Mouse (Mus musculus) retina, postnatal 1 day (tissue): ENCODE data around the gene Cyp2t4.

Source experiments
- DNase-seq: peaks from one replicate; pipeline ENCODE4 v3.0.0-alpha.2; 2012

Cyp2t4 gene

DNA sequence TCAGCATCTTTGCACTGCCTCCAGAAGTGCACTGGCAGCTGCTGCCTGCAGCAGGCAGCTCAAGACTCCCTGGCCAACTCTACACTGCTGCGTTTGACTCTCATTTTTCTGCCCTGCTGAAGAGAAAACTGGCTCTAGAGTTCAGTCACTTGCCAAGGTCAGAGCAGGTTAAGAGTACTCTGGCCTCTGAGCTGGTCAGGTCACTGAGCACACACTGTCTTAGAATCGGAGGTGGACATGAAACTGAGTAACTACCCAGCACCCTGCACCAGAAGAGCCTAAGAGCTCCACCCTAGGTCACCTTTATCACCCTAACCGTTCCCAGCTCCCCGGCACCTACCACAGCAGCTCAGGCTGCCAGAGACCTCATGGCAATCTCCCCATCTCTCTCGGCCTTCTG lies 32.5 kb downstream of the Cyp2t4 start:
- no peak for DNase-seq

DNA sequence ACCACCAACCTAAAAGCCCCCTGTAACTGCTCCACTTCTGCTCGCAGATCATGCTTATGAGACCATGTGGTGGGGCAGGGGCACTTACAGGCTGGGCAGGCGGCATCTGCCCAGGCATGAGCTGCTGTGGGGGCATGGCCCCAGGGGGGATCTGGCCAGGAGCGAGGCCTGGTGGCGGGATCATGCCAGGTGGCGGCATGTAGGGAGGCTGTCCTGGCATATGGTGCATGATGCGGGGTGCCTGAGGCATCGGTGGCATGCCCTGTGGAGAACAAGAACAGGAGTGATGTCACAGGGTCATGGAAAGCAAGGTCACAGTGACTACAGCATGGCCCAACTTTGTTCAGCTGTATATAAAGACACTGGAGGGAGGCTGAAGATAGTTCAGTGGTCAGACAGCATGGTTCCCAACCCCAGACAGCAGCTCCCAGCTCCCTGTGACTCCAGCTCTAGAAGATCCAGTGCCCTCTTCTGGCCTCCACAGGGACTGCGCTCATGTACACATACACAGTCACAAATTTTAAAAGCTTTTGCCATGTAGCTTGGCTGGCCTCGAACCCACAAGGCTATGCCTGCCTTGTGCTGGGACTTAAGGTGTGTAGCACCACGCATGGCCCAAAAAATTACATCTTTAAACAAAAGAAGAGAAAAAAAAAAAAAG lies 35.9 kb downstream of the Cyp2t4 start:
- DNase-seq: peak; percentile 5

DNA sequence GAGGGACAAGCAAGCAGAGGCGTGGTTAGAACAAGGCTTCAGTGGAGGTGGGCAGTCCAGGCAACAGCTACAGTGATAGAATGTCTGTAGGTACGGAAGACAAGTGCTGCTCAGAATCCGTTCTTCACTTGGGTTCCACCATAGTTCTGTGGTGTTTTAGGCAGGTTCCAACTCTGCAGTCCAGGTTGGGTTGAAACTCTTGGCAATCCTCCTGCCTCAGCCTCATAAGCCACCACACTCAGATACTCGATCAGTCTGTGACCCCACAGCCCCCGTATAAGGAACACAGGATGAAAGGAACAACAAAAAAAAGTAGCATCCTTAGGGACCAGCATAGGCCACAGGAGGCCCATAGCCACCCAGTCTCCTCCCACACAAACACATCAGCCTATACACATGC lies 38.9 kb downstream of the Cyp2t4 start:
- no peak for DNase-seq

DNA sequence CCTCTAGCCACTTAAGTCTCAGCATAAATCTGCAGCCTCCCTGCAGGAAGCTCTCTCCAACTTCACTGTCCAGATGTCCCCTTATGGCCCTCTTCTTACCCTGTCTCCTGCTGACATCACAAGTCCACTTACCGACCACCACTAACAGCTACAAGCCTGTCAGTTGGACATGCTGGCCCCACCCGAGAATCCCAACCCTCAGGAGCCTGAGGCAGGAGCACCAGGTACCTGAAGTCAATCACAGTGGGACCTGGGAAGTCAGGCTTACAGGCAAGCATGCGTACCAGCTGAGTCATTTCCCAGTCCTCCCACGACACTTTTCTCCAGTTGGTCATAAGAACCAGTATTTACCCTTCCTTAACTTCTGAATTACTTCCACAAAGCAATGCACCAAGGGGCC lies 40.2 kb downstream of the Cyp2t4 start:
- DNase-seq: no peak

DNA sequence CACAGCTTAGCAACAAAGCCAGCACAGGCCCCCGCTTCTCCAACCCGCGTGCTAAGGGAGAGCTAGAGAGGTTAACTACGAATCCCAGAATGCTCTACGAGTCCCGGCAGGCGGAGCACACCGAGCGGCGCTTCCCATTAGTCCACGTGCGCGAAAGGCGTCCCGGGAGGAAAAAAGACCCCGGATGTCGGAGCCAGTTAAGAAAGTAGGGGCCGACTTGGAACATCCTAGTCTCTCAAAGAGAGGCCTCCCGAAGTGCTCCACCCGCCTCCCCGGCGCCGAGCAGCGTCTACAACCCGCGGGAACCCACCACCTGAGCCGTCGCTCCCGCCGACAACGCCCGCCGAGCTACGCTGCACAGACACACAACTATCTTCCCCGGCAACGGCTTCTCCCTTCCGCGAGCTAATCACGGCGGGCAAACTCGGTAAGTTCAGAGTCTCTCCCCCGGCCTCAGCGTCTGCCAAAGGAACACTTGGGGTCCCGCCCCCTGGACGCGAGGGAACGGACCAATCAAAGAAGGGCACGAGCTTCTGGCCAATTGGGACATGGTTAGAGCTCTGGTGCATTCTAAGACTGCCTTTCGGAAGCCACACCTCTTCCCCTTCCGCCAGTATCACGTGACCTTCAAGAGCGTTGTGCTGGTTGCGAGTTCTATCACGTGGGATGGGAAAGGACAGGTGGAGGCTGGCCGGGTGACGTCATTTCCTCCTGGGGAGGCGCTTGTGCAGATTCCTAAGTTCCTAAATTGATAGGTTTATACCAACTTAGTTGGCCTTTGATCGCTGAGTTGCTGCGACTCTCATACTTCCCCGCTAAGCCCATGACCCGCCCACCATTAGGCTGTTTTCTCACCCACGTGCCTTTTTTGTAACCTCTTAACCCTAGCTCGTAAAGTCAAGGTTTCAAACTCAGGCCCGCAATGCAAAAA lies 42.4 kb downstream of the Cyp2t4 start, which contains the start of the genes BC024978 and Snrpa:
BC024978 (plus strand) TSS at position 101 of the 931 bp plus-strand sequence.
Snrpa (minus strand) TSS at position 591 of the 931 bp plus-strand sequence.
- DNase-seq: peak; percentile 100

DNA sequence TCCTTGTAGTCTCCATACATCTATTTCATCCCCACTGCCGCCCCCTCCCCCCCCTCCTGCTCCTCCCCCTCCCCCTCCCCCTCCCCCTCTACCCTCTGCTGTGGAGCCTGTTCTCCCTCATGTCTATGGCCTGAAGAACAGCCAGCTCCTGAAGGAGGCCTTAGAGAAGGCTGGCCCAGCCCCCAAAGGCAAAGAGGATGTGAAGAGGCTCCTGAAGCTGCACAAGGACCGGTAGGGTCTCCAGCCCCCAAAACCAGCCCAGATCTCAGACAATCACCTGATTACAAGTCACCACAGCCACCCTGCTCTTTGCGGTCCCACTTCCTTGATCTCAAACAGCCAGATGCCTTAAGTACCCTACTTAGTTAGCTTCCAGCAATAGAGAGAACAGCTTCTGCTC lies 43.6 kb downstream of the Cyp2t4 start:
- DNase-seq: no peak

DNA sequence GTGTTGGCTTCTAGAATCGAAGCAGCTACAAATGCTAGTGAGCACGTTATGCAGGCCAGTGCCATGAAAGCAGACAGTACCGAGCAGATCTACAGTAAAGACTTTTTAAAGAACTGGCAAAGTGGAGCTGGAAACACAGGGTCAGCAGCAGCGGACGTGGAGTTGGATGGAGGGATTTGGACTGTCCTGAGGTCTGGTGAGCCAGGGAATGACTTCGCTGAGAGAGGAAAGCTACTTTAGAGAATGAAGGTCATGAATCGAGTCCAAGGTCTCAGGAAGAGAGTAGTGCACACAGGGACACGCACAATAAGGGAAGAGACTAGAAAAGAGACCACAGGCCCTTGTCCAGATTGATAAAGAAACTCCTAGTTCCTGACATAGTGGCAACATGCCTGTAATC lies 44.1 kb downstream of the Cyp2t4 start:
- DNase-seq: no peak

DNA sequence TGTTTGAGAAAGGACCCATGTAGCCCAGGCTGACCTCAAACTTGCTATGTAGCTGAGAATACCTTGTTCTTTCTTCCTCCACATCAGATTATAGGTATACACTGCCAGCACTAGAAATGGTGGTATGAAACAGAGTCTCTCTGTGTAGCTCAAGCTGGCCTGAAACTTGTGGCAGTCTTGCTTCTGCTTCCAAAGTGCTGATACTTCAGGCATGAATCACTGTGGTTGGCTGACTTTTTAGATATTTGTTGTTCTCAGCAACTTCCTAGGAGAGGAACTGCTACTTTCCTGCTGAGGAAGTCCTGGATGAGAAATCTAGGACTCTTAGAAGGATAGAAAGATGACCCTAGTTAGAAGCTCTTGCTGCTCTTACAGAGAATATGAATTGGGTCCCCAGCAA lies 44.8 kb downstream of the Cyp2t4 start:
- DNase-seq: no peak

DNA sequence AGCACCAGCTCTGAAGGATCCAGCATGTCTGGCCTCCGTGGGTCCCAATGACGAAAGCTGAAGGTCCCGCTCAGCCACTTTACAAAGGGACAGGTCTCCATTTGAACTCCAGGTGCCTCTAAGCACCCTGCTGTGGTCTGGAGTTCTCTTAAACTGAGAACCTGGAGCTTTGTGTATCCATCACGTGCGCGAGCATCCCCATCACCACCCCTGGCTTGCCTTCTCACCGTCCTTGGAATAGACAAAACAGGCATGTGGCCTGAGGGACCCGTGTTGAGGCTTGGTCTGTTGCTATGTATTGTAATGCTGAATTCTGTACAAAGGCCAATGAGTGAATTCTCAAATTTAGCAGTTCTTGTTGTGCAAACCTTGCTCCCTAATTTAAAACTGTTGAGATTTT lies 45.3 kb downstream of the Cyp2t4 start:
- no peak for DNase-seq

DNA sequence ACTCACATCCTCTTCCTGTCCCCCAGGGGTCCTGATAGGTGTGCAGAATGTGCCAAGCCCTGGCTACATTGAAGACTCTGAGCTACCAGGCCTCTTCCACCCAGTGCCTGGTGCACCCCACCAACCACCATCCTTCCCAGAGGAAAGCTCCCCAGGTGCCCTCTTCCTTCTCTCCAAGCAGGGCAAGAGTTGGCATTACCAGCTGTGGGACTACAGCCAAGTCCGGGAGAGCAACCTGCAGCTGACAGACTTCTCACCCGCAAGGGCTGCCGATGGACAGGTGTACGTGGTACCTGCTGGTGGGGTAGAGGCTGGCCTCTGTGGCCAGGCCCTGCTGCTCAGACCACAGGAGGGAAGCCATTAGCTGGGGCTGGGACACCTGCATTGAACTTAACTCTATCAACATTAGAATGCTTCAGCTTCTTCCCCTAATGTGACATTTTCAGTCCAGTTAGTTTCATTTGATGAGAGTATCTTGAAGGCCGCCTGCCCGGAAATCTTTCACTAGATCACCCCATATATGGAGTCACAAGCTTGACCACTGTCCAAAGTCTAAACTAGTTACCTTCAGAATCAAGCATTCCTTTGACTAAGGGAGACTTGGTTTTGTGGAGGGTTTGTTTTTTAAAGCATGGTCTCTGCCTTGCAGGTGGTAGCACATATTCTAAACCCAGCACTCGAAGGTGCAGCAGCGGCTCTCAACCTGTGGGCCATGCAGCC lies 50.4 kb downstream of the Cyp2t4 start:
- DNase-seq: no peak
